7 mouse cellular contexts compared by ENCODE assay signal in genomic region chr3:95135433-95136052, GRCm38 (mm10). TPM values are rescaled to one million over a fixed set of nuclear protein-coding genes. Genes with fewer than 3 reads are reported as not detected.
A peak's percentile ranks its signal among the peaks of the same experiment; 100 is the strongest.
DNase-seq lines count a peak whose midpoint lies in the region; ATAC-seq and TF ChIP-seq lines count a peak whose summit lies in the region.

No protein-coding gene starts in this region.

- H3K9ac ChIP-seq in forebrain, postnatal 0 days, result no peak overlapping the region

- 88% methylated on average over 7 of the region's 7 CpGs for WGBS in forebrain, postnatal 0 days

- H3K27me3 ChIP-seq in forebrain, postnatal 0 days (ENCODE audit: insufficient read depth, low read length), result no peaks in the 10 kb centered on the region

- peak; percentile 34 to 52 for DNase-seq in spleen, postnatal 36 days (ENCODE audit: low spot score in 2 of 2)
- no peak for DNase-seq in spleen, adult 12 weeks (ENCODE audit: low spot score)
- DNase-seq in forebrain, postnatal 0 days, result no peak
- peak; percentile 21 for DNase-seq in lung, postnatal 25 days (ENCODE audit: low spot score)
- DNase-seq in thymus, postnatal 0 days (ENCODE audit: low spot score), result peak; percentile 36
- DNase-seq in right cerebral cortex, adult 2 months (ENCODE audit: low spot score in 2 of 2), result no peak
- DNase-seq in kidney, adult 9 months, result no peak

- ATAC-seq in forebrain, postnatal 0 days, result no peak

- peaks cover 6% of the 10 kb centered on the region for H3K4me1 ChIP-seq in forebrain, postnatal 0 days (ENCODE audit: insufficient read depth)

- H3K9me3 ChIP-seq in forebrain, postnatal 0 days (ENCODE audit: low read length), result no peaks in the 10 kb centered on the region

- no peak overlapping the region for H3K27ac ChIP-seq in forebrain, postnatal 0 days (ENCODE audit: low read depth, low read length)

- H3K36me3 ChIP-seq in forebrain, postnatal 0 days (ENCODE audit: insufficient read depth), result peaks cover 17% of the 10 kb centered on the region

- H3K4me3 ChIP-seq in forebrain, postnatal 0 days (ENCODE audit: low read depth, low read length), result 0 out of 2 replicates have a peak overlapping the region, but pooled peaks have one; percentile 31

- no peak for TF ChIP-seq CTCF in forebrain, postnatal 0 days (IDR thresholded peaks at IDR 0.05; ENCODE audit: low read depth)

- peak overlapping the region; percentile 52 for H3K4me2 ChIP-seq in forebrain, postnatal 0 days (ENCODE audit: low read depth)

RNA-seq across cellular contexts. Expression of gene Lysmd1, which starts 1.7 kb away (rescaled TPM):
- total RNA-seq in forebrain, postnatal 0 days (2014; rRNA removed), result 38.7 and 39.2 TPM in 2 replicates
- polyA plus RNA-seq in forebrain, postnatal 0 days (2015; fragmentation: Nextera tagmentation; extraction: Ambion mirVana), result 39.7 and 45.8 TPM in 2 replicates
- 21.1 and 23.4 TPM in 2 replicates for polyA plus RNA-seq in thymus, postnatal 0 days (2015; fragmentation: Nextera tagmentation; extraction: Ambion mirVana)

RNA-seq across cellular contexts. Expression of gene Scnm1, which starts 1.7 kb away (rescaled TPM):
- 47.6 and 52.7 TPM in 2 replicates for total RNA-seq in forebrain, postnatal 0 days (2014; rRNA removed)
- 83.3 and 88.9 TPM in 2 replicates for polyA plus RNA-seq in forebrain, postnatal 0 days (2015; fragmentation: Nextera tagmentation; extraction: Ambion mirVana)
- polyA plus RNA-seq in thymus, postnatal 0 days (2015; fragmentation: Nextera tagmentation; extraction: Ambion mirVana), result 77.4 and 81.3 TPM in 2 replicates

RNA-seq across cellular contexts. Expression of gene Tnfaip8l2, which starts 6.6 kb away (rescaled TPM):
- 1.2 and 1.3 TPM in 2 replicates for total RNA-seq in forebrain, postnatal 0 days (2014; rRNA removed)
- 1.8 and 3.3 TPM in 2 replicates for polyA plus RNA-seq in forebrain, postnatal 0 days (2015; fragmentation: Nextera tagmentation; extraction: Ambion mirVana)
- polyA plus RNA-seq in thymus, postnatal 0 days (2015; fragmentation: Nextera tagmentation; extraction: Ambion mirVana), result 39.0 and 41.2 TPM in 2 replicates

RNA-seq across cellular contexts. Expression of gene Tmod4, which starts 11.3 kb away (rescaled TPM):
- total RNA-seq in forebrain, postnatal 0 days (2014; rRNA removed), result 0.24 and 1.5 TPM in 2 replicates
- polyA plus RNA-seq in forebrain, postnatal 0 days (2015; fragmentation: Nextera tagmentation; extraction: Ambion mirVana), result 0.39 and 0.62 TPM in 2 replicates
- polyA plus RNA-seq in thymus, postnatal 0 days (2015; fragmentation: Nextera tagmentation; extraction: Ambion mirVana), result 1.6 and 1.8 TPM in 2 replicates

RNA-seq across cellular contexts. Expression of gene Sema6c, which starts 24.7 kb away (rescaled TPM):
- total RNA-seq in forebrain, postnatal 0 days (2014; rRNA removed), result 75.2 and 94.1 TPM in 2 replicates
- 24.2 and 28.4 TPM in 2 replicates for polyA plus RNA-seq in forebrain, postnatal 0 days (2015; fragmentation: Nextera tagmentation; extraction: Ambion mirVana)
- polyA plus RNA-seq in thymus, postnatal 0 days (2015; fragmentation: Nextera tagmentation; extraction: Ambion mirVana), result 1.1 and 1.4 TPM in 2 replicates

Comparison
In these comparisons a context has a peak if more than half of its experiments do, and no peak if none do; other contexts are left out.
1. DNase-seq: peak in spleen, postnatal 36 days (2 of 2), lung, postnatal 25 days (single experiment) and thymus, postnatal 0 days (single experiment); none in spleen, adult 12 weeks (single experiment), forebrain, postnatal 0 days (single experiment), right cerebral cortex, adult 2 months (0 of 2) and kidney, adult 9 months (single experiment).